Mouse (Mus musculus) thymus, adult 18-20 months (tissue): ENCODE measurements at regions not wholly inside any gene's neighbourhood (a gene's known extent, or its start where the extent isn't known, plus 50 kb on each side); places are given as distances from the start of the nearest gene placed in this dataset.

Experiments
- DNase-seq, 2 experiments: peaks; one replicate each; pipeline ENCODE4 v3.0.0; 2022; ENCODE audit warnings: mixed read lengths in 2 of 2

DNA sequence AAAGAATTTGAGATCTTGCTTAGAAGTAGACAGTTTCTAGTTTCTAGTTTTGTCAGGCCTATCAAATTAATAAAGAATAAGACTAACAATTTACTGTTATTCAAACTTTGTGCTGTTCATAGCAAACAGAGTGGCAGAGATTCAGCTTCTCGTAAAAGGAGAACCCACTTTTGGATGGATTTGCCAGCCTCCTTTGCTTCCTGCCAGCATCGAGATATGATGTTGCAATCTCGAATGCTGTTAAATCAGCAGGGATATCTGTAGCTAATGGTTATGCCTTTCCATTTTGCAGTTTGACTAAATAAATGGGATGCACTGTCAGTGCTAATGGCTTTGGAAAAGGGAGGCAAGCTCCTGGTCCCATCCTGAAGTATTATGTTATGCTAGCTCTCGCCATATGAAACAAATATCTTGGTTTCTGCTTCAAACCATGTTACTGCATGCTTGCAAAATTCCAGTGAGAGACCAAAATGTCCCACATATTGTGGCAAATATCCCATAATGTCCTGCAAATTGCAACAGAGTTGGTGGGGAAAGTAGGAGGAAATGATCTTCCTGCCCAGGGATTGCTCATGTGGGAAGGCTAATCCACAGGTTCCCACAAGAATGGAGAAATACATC, 199.9 kb upstream of the Zeb2 start:
- no peak for DNase-seq

DNA sequence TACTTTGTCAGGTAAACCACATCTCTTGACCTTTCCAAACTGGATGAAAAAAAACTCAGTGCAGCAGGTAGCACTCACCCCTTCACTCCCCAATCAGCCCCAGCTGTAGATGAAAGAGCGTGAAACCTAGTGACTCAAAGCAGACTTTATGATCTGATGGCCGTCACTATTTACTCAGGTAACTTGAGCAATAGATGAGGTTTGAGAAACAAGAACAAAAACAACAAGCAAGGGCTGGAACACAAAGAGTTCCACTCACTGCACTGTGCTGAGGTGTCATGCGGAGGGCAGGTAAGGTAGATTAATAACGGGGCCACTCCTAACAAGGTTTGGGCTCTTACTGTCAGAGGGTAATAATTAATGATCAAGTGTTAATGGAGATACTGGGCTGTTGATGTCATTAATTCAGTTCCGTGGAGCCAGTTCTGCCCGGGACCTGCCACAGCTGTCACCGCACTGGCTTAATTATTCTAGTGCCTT, 170.4 kb upstream of the Zeb2 start:
- DNase-seq = no peak

DNA sequence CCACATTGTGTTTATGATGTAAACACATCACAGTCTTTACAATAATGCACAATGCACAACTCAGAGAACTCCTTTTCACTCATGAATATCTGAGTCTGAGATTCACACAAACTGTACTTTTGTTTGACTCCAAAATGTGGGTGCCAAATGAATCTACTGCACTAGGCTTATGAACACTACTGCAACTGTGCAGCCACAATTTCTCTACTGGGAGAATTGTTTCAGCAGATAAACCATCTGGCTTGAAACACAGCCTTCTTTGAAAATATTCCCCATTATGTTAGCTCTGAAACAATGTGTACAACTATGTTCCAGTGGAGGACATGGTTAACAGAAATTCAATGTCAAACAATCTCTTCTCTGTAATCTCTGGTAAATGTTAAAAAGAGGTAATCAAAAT, 166.6 kb upstream of the Zeb2 start:
- DNase-seq = no peak

DNA sequence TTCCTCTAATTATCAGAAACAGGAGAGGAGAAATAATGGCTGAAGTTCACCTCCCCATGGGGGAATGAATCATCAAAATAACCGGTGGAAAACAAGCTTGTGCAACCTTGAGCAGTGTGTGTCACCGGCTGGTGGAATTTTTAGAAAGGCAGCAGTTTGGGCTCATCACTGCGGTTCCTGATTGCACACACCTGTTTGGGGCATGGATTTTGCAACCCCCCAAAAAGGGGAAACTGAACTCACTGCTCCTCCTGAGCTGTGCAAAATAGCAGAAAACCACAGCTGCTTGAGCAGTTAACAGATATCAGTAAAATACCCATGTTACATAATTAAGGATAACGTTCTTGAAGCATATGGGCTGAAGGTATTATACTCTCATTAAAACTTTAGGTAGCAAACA, 162.3 kb upstream of the Zeb2 start:
- peak in 1 of 2 experiments; percentile 4 for DNase-seq

DNA sequence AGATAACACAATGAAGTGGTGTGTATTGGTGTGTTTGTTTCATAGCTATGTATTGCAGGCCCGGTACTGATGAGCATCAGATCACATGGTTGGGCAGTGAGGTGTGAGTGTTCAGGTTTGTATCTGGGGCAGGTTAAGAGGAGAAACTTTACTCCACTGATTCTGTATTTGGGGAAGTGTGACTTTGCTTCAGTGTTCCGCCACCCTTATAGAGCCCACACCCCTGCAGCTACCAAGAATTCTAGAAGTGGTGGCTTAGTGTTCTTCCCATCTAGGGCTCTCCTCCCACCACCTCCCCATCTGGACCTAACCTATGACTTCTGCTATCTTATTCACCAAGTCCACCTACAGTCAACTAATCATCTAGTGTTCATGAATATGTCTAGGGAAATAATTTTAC, 160.4 kb upstream of the Zeb2 start:
- DNase-seq = no peak

DNA sequence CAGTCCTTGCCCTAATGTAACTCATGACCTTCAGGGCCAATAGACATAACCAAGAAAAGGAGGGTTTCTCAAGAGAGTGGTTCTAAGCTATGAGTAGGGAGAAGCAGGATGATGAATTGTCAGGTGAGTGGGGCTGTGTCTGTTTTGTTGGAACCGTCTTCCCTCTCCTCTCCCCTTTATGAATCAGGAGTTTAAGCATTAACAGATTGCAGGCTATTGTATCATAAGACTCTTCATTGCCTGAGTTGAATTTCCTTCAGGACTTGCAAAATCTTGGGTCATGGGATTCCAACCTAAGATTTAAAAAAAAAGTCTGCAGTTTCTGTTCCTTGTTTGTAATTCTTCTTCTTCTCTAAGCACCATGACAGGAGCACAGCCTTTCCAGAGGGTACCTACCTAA, 159.5 kb upstream of the Zeb2 start:
- no peak for DNase-seq

DNA sequence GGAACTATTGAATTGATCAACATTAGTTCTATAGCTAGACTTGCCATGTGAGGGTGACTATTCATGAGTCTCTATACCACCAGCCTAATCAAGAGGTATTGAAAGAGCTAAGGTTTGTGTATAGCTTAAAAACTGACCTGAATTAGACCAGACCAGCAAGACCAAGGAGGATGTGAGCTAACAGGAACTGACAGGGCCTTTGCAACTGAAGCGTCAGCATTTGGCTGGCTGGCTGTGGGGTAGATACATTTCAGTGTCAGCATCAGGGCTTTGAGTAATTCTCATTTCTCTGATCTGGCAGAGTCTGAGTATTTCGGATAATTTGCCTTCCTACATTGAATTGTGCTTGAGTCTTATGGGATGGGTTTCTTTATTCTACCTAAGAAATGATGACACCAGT, 152.8 kb upstream of the Zeb2 start:
- DNase-seq = no peak

DNA sequence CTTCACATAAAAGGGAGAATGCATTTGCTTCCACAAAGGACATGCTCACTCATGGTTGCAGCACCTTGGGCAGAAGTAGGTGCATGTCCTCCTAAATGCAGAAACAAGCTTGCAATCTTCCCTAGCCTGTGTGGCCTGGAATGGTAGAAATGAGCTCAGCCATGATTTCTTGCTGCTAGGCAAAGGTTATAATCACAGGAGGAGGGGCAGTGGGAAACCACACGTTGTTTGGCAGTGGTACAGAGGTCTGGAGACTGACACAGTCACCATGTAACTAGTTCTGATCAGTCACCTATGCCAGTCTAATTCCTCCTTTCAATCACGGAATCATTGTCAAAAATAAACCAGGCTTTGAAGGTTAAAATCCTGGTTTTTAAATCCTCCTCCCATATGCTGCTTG, 148.6 kb upstream of the Zeb2 start:
- no peak for DNase-seq

DNA sequence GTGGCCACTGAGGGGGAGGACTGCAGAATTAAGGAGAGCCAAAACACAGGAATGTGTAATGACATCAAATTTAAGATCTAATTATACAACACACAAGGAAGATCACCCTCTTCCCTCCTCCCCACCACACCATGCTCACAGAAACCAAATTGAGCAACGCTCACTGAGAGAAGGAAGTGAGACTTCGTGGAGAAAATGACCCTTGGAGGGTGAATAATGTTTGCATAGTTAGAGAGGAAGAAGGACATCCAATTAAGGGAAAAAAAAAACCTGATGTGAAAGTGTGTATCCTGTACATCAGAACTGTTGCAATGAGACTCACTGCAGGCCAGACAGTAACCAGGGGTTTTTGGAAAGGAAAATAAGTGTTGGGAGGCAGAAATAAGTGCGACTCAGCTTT, 144.8 kb upstream of the Zeb2 start:
- DNase-seq = no peak

DNA sequence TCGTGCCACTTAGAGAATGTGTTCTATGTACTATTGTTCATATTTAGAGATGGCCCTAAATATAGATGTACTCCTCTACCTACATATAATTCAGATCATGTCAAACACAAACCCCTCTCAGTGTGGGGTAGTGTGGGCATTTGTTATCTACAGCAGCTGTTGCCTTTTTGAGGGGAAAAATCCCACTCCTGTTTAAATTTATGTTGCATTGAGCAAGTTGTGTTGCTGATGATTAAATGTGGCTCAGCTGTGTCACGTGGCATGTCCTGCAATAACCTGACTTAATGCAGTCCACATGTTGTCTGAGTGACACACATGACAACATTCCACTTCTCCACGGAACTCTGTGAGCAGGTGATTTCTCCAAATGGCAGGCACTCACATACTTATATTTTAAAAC, 141.7 kb upstream of the Zeb2 start:
- no peak for DNase-seq

DNA sequence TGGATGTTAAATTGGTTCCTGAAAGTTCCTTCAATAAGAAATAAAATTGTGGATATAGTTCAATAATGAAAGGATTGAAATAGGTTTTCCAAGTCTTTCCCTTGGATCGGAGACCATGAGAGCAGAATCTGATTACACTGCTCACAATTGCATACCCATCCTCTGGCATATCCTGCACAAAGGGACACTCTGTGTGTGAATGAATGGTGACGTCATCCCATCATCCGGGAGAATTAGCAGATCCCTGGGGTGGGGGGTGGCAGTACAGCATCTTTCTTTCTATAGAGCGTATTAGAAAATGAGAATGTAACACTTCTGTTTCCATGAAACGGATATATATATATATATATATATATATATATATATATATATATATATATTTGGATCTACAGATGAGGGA, 139.2 kb upstream of the Zeb2 start:
- DNase-seq = no peak

DNA sequence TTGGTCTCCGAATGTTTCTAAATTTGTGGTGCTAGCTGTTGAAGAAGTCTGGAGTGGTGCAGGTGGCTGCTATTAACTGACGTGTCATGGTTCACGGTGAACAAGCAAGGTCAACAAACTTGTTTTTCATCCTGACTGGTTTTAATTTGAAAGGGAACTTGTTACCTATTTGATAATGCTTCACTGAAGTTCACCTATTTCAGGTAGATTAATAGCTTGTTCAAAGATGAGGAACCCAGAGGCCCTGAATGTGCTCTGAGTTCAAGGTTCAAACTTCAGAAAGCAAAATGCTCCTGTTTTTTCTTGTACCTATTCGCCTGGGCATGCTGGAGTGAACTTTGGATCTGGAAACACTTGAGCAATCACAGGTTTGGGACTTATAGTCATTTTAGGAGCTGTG, 136.7 kb upstream of the Zeb2 start:
- no peak for DNase-seq

DNA sequence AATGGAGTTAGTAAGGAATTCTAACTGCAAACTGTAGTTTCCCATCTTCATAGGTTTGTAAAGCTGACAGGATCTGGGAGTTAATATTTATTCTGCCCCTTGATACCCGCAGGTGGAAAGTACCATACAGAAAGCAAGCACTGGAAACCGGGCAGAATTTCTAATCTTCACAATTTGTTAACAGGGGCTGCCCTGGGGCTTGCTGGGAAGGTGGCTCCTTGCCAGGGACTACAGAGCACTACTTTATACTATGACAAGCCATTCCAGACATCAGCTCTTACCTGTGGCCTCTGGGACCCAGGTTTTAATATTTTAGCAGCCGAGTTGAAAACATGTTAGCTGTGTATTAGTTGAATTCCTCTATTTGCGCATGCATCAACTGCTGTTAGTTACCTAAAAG, 135.1 kb upstream of the Zeb2 start:
- no peak for DNase-seq

DNA sequence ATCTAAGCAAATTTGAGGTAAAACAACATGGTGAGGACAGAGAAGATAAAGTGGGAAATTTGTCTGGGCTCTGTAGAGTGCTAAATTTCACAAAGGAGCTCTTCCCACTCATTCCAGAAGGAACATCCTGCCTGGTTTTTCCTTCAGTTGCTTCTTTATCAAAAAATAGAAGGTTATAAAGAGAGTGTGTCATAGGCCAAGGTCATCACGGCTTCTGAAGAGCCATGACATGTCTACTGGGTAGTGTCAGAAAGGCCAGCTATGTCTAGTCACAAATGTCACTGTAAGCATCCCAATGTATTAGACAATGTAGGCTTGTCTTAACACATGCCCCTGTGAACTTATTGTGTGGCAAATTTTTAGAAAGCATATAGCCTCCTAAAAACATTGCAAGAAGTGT, 132.5 kb upstream of the Zeb2 start:
- no peak for DNase-seq

DNA sequence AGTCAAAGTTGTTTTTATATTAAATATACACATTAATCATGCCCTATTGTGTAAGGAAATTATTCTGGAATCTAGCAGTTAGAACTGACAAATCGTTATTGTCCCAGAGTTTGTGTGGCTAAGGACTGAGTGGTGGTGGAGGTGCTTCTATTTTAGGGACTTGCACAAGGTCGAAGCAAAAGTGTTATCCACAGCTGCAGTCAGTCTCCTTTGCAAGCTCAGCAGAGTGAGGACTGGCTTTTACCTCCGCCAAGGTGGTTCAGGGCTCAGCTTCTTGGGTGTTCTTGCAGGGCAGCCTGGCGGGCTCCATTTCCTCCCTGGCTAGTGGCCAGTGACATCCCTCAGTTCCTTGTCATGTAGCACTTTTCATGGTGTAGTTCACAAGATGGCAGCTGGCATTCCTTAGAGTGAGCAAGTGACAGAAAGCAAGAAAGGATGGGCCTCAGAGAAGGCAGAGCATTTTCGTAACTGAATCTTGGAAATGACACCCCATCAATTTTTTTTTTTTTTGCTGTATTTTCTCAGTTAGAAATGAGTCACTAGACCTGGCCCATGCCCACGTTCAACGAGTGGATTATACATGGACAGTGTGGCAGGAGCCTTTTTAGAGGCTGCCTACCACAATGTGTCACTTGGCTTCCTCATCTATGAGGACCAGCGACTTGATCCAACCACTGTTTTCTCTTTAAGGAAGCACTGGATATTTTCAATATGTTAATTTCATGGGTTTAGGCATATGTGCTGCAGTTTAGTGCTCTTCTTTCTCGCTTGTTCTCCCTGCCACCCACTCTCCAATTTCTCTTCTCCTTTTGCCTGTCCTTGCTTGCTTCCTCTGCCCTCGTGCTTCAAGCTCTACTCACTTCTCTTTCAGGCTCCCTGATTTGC, 129.1 kb upstream of the Zeb2 start:
- DNase-seq = no peak

DNA sequence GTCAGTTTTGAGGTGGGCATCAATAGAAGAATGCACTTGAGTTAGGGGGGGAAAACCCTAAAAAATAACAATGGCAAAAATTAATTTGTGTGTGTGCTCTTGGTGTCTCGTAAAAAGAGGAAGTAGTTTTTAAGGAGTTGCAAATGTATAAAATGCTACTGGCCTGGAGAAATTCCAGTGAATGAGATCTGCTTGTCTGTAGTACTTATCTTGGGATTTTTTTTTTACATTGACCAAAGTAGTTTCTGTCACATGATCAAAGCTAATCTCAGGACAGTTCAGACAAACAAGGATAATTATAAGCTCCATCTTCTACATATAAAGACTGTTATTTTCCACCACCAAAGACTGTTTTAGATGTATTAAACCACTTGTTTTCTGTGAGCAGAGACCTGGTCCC, 128.3 kb upstream of the Zeb2 start:
- DNase-seq = no peak

DNA sequence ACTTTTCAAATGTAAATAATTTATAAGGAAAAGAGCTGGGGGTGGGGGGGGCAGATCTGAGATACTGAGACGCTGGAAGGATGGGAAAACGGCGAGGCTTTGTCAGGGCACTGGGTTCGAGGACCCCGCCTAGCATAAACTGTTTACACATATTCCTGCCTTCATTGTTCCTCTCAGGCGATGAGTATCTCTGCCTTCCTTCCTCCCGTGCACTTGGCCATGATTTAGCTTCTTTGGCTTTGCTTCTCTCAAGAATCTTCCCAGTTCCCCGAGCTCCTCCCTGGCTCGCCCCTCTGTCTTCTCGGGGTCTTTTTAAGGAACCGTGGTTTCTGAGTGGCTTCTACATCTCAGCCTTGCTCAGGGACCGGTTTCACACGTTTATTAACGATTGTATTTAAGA, 127.3 kb upstream of the Zeb2 start:
- no peak for DNase-seq

DNA sequence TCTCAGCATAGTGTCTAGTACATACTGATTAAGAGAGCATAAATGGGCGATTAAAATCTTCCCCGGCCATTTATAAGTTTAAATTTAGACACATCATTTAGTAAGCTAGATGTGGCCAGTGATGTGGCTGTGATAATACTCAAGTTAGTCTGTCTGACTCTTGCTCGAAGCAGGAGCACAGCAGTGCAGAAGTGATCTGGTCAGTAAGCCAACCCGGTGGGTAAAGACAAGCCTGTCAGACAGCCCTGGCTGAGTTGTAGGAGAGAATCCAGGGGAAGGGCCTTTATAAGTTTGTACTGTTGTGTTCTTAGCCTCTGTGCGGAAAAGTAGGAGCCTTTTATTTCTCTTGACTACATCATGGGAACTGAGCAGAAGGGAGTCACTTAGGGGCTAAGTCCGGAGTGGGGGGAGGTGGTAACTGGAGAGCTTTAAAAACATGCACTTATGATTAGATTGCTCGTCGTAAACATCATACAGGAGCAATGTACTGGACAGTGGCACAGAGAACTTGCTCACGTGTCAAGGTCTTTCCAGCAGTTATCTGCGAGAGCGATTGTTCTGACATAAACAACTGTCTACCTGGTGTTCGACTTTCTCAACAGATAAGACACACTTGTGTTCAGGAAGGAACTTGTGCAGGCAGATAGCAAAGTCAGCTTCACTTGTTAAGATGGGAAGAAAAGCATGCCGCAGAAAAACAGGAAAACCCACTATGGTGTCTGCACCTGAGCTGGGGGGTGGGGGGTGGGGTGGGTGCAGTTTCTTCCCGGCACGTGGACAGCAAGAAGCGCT, 122.5 kb upstream of the Zeb2 start:
- peak in 1 of 2 experiments; percentile 11 for DNase-seq

DNA sequence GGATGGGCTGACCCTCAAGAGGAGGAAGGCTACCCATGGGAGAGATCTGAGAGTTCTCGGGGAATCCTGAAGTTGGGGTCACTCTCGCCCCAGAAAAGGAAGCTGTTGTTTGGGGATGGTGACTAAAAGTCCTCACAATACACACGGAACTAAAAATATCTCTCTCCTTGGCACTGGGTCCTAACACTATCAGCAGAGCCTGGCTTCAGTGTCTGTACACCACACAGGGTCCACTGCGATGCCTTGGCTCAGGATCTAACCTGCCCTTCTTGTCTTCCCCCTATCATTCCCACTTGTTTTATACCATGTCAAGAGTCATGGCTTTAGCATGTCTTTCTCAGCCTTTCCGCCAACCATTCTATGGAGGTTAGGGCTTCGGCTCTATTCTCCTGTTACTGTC, 121.8 kb upstream of the Zeb2 start:
- no peak for DNase-seq

DNA sequence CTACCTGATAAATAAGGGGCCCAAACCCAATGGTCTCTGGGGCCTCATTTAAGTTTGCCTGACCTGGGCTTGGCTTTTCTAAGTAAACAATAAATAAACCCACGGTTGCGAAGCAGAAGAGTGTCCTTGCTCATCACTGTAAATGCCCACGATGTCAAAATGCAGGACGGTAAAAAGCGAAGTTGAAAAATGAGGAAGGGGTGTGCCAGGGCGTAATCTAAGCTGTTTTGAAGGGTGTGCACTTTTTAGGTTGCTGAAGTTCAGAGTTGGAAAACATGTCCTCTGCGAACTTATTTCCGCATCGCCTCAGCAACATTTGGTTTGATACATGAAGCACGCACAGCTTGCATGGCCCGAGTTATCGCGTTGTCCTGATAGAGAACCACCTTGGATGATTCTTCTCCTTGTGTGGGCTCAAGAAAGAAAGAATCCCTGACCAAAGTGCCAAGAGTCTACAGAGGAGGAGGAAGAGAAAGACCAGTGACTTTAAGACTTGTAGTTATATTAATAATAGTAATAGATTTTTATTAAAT, 119.0 kb upstream of the Zeb2 start:
- DNase-seq = no peak

DNA sequence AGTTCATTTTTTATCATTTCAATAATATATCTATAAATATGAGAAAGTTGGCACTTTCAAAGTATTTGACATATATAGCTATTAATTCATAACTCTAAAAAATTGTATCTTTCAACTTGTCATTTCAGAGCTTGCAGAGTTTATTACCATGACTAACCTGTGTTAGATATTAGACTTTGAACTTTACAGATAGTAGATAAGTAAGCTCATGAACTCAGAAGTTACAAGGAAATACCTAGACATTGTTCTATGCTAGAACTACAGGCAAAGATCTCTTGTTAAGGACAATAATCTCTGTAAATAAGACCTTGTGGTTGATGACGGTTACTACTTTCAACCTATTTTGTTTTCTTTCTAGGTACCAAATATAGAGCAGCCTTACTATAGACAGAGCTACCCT, 117.0 kb upstream of the Zeb2 start:
- no peak for DNase-seq

DNA sequence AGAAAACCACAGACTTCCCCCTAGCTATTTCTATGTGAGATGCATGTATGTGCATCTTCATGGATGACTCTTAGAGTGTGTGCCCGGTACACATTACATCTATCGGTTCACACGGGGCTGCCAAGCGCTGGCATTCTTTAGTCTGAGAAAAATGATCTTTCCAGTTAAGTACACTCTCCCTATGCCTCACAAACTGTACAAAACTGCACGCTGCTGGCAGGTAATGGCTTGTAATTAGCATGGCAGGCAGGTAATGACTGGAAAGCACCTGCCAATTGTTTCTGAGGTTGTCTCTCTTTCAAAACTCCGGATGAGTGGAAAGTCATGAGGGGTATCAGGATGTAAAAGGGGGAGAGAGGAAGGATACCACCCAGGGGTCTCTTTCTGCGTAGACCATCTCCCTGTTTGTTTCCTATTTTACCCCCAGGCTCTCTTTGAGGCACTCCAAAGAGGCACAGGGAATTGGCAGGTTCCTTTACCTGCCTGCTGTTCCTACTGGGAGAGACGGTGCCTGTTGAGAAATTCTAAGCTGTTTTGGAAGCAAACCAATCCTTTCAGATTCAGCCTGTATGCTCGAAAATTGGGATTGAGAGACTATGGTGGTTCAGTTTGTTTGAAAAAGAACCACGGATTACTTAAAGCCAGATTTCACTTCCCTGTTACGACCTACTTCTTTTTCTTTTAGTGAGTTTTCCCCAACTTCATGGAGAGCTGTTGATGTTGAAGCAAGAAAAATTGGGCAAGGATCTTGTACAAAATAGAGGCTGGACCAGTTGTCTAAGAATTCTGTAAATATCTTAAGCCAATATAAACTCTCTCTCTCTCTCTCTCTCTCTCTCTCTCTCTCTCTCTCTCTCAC, 113.4 kb upstream of the Zeb2 start:
- DNase-seq = no peak

DNA sequence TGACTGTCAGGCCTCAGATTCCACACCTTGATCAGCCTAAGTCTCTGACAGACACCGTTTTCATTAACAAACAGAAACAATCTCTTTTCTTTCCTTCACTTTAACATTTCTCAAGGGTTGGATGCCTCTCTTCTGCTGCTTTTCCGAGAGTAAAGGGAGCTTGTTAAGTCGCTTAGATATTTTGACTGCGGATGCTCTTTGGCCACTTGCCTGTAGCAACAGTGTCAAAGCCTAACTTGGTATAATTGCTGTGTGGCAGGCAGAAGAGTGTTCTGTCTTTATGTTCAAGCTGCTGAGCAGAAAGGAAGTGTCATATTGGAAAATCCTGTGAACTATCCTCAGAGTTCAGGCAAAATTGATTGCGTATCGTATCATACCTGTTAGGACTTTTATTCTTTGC, 112.3 kb upstream of the Zeb2 start:
- no peak for DNase-seq
